Mouse (Mus musculus): Measurements from ENCODE around the gene Cyp2d11. TPM values are rescaled to one million over a fixed set of nuclear protein-coding genes. Genes with fewer than 3 reads are reported as not detected.

Gene Cyp2d11
- polyA plus RNA-seq, 1 experiment from 2014 or later = not detected

Small RNAs within 50 kb of the gene (microRNA-seq; reads per million reads assigned to microRNA genes)
- gene Gm25990 (not detected), gene Gm27331 (not detected), gene Mir7684 (not detected)

Other genes starting within 250 kb of the Cyp2d11 start
- gene Srebf2, start 246.8 kb downstream of the Cyp2d11 start, polyA plus RNA-seq (2015; fragmentation: Nextera tagmentation; extraction: Ambion mirVana) = 220 and 224 TPM in 2 replicates
- 1.1 and 1.5 TPM in 2 replicates for gene Shisa8, start 181.2 kb downstream of the Cyp2d11 start, polyA plus RNA-seq (2015; fragmentation: Nextera tagmentation; extraction: Ambion mirVana)
- 0.08 and 0.26 TPM in 2 replicates for gene Tnfrsf13c, start 169.7 kb downstream of the Cyp2d11 start, polyA plus RNA-seq (2015; fragmentation: Nextera tagmentation; extraction: Ambion mirVana)
- gene Cenpm, start 149.3 kb downstream of the Cyp2d11 start, polyA plus RNA-seq (2015; fragmentation: Nextera tagmentation; extraction: Ambion mirVana) = 10.7 and 13.6 TPM in 2 replicates
- 22.6 and 24.0 TPM in 2 replicates for gene 1500009C09Rik, start 141.6 kb downstream of the Cyp2d11 start, polyA plus RNA-seq (2015; fragmentation: Nextera tagmentation; extraction: Ambion mirVana)
- gene Sept3, start 119.1 kb downstream of the Cyp2d11 start, polyA plus RNA-seq (2015; fragmentation: Nextera tagmentation; extraction: Ambion mirVana) = 454 and 479 TPM in 2 replicates
- gene Wbp2nl, start 95.1 kb downstream of the Cyp2d11 start, polyA plus RNA-seq (2015; fragmentation: Nextera tagmentation; extraction: Ambion mirVana) = not detected in 2 replicates
- gene Naga, start 55.1 kb downstream of the Cyp2d11 start, polyA plus RNA-seq (2015; fragmentation: Nextera tagmentation; extraction: Ambion mirVana) = 25.4 and 27.2 TPM in 2 replicates
- 1.2 and 1.5 TPM in 2 replicates for gene Pheta2, start 55.1 kb downstream of the Cyp2d11 start, polyA plus RNA-seq (2015; fragmentation: Nextera tagmentation; extraction: Ambion mirVana)
- 322 and 335 TPM in 2 replicates for gene Smdt1, start 55.1 kb downstream of the Cyp2d11 start, polyA plus RNA-seq (2015; fragmentation: Nextera tagmentation; extraction: Ambion mirVana)
- 309 and 330 TPM in 2 replicates for gene Ndufa6, start 39.7 kb downstream of the Cyp2d11 start, polyA plus RNA-seq (2015; fragmentation: Nextera tagmentation; extraction: Ambion mirVana)
- gene Cyp2d22, start 13.8 kb downstream of the Cyp2d11 start, polyA plus RNA-seq (2015; fragmentation: Nextera tagmentation; extraction: Ambion mirVana) = 1.7 and 2.0 TPM in 2 replicates
- gene Cyp2d10, start 13.2 kb upstream of the Cyp2d11 start, polyA plus RNA-seq (2015; fragmentation: Nextera tagmentation; extraction: Ambion mirVana) = 0.34 TPM in 1 of 2 replicates, not detected in the other
- not detected in 2 replicates for gene Cyp2d9, start 39.4 kb upstream of the Cyp2d11 start, polyA plus RNA-seq (2015; fragmentation: Nextera tagmentation; extraction: Ambion mirVana)
- not detected in 2 replicates for gene Cyp2d12, start 161.1 kb upstream of the Cyp2d11 start, polyA plus RNA-seq (2015; fragmentation: Nextera tagmentation; extraction: Ambion mirVana)
- not detected in 2 replicates for gene Cyp2d34, start 226.9 kb upstream of the Cyp2d11 start, polyA plus RNA-seq (2015; fragmentation: Nextera tagmentation; extraction: Ambion mirVana)